Mouse (Mus musculus) bone marrow, adult 2 months (tissue): ENCODE results near the gene Sept5.

ENCODE experiments used
- CTCF ChIP-seq: fragments of 200-500 bp; IDR thresholded peaks from 2 replicates; pipeline ENCODE4 v1.5.1; 2011; ENCODE audit warnings: low read length, control low read depth; ENCODE audit not compliant: control insufficient read depth, insufficient read depth
- POLR2A ChIP-seq: fragments of 200-500 bp; IDR thresholded peaks from 2 replicates; pipeline ENCODE4 v1.6.1; 2011; ENCODE audit warnings: low read depth, mild to moderate bottlenecking, control low read depth, low read length, borderline replicate concordance; ENCODE audit not compliant: control insufficient read depth

DNA sequence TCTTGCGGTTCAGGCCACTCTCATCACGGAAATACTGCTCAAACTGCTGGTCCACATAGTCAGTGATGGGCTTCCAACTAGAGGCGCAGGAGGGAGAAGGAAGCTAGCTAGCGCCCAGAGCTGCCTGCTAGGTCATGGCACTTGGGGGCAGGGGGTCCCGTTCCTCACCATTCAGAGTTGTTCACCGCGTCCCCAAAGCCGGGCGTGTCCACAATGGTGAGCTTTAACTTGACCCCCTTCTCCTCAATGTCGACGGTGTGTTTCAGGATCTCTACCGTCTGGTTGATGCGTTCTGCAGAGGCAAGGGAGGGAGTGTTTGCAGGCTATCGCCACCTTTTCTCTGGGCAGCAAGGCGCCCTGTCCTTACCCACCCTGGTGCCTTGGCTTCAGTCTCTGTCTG, 5.1 kb downstream of the Sept5 start:
- TF ChIP-seq POLR2A = 0 out of 2 replicates have a peak, but pooled peaks have one; percentile 12
- TF ChIP-seq CTCF = no peak
